Mouse (Mus musculus): ENCODE results near the gene Tbc1d22a.

DNA sequence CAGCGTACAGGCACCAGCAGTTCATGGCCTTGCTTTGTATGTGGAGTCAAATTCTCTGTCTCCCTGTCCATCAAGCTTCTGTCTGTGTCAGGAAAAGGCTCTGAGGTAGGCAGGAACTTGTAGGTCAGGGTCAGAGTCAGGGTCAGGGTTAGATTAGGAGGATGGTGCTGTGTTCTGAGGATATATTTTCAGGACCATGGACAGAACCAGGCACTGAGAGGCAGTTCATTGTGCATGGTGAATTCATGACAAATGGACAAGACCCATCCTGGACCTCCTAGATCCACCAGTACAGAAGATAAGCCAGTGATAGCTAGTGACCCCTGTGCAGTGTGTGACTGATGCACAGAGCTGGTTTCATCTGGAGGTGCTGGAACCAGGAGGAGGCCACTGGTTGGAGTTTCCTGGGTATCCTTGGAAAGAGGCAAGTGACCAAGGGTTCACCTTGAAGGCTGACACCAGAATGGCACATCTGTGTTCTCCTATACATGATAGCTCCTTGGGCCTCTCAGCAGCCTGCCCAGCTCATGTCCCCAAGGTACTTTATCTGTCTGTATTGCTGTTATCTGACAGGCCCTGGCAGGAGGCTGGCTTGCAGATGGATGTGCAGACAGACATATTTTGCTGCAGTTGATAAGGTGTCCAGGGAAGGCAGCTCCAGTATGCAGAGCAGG is 330.0 kb downstream of the Tbc1d22a start:
- no peak for TF ChIP-seq CTCF (IDR thresholded peaks at IDR 0.05; ENCODE audit: low read depth, low read length)
- no peak for TF ChIP-seq POLR2A (IDR thresholded peaks at IDR 0.05; ENCODE audit: borderline replicate concordance, low read depth, low read length)

Measured in bone marrow macrophage, adult 2 months (primary cell).